ENCODE assay signal across 14 mouse cellular contexts in the genomic region with DNA sequence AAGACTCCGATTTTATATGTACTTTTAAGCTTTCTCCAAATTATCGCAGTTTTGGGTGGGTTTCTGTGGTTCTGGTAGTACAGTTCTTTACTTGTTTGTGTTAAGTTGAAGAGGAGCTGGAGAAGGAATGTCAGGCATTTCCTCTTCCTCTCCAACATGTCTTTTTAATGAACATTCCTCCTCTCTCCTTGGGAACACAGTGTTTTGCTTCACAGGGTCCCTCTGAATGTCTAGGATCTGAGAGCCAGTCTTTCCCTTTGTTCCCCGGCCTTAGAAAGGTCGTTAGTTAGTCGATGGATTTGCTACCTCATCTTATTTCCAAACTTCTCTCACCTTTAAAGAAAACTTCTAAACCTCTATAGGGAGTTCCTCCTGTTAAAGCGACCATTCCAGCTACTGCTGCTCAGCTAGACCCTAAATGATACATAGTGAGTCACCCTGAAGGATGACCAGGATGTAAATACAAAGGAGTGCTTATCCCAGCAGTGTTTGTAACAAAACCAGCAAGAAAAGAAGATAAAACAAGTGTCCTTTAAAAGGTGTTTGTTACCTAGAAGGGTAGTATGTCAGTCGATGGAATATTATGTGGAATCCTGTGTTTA. TPM values are rescaled to one million over a fixed set of nuclear protein-coding genes. Genes with fewer than 3 reads are reported as not detected.
A peak's percentile ranks its signal among the peaks of the same experiment; 100 is the strongest.
DNase-seq lines count a peak whose midpoint lies in the region; ATAC-seq and TF ChIP-seq lines count a peak whose summit lies in the region.
"Had no signal": no experiment of that assay in that cellular context is flagged by ENCODE, and none has a peak within 500 bp of the region (broad histone marks: within the 10 kb centered on the region; RNA-seq: fewer than 3 reads in every experiment).

No protein-coding gene starts in this region.

- ATAC-seq in heart, embryonic 16.5 days (replicated peaks; ENCODE audit: extremely low read depth, insufficient read depth, low FRiP score) = no peak
- ATAC-seq in lung, postnatal 0 days = no peak

- no peak overlapping the region for H3K4me3 ChIP-seq in heart, embryonic 16.5 days (ENCODE audit: low read length)
- no peak overlapping the region for H3K4me3 ChIP-seq in lung, postnatal 0 days (ENCODE audit: low read depth, low read length)
- H3K4me3 ChIP-seq: limb, embryonic 15.5 days had no signal

- no peak overlapping the region for H3K9ac ChIP-seq in heart, embryonic 16.5 days (ENCODE audit: low read length)
- no peak overlapping the region for H3K9ac ChIP-seq in lung, postnatal 0 days (replicated peaks; ENCODE audit: low read depth)
- H3K9ac ChIP-seq: limb, embryonic 15.5 days had no signal

- TF ChIP-seq CTCF in lung, postnatal 0 days (IDR thresholded peaks at IDR 0.05) = no peak

- H3K27ac ChIP-seq in heart, embryonic 16.5 days (ENCODE audit: low read length) = 0 out of 2 replicates have a peak overlapping the region, but pooled peaks have one; percentile 27
- H3K27ac ChIP-seq in lung, postnatal 0 days (ENCODE audit: low read length) = peak overlapping the region; percentile 52

- no peak overlapping the region for H3K4me2 ChIP-seq in heart, embryonic 16.5 days (ENCODE audit: low read depth, low read length)
- no peak overlapping the region for H3K4me2 ChIP-seq in lung, postnatal 0 days (replicated peaks; ENCODE audit: low read depth, low read length)
- H3K4me2 ChIP-seq: limb, embryonic 15.5 days had no signal

- H3K27me3 ChIP-seq in heart, embryonic 16.5 days (ENCODE audit: control insufficient read depth, insufficient read depth, low read length) = no peaks in the 10 kb centered on the region
- H3K27me3 ChIP-seq in lung, postnatal 0 days (replicated peaks; ENCODE audit: insufficient read depth, low read length) = no peaks in the 10 kb centered on the region
- H3K27me3 ChIP-seq: CH12.LX; limb, embryonic 15.5 days had no signal

- no peak for DNase-seq in heart, postnatal 10 days
- DNase-seq in lung, postnatal 0 days (ENCODE audit: low spot score) = peak; percentile 60
- DNase-seq in lung, postnatal 10 days = no peak
- DNase-seq in embryo, embryonic 9.5 days (ENCODE audit: extremely low spot score) = peak; percentile 43
- DNase-seq in mesoderm, embryonic 11.5 days (ENCODE audit: low read depth, low spot score) = peak; percentile 69
- no peak for DNase-seq in cerebellum, adult 18-20 months
- DNase-seq in MN1 (ENCODE audit: low spot score) = no peak
- DNase-seq: cerebellum, postnatal 14 days had no signal

- no peaks in the 10 kb centered on the region for H3K36me3 ChIP-seq in heart, embryonic 16.5 days (ENCODE audit: control insufficient read depth, insufficient read depth)
- no peaks in the 10 kb centered on the region for H3K36me3 ChIP-seq in lung, postnatal 0 days (ENCODE audit: insufficient read depth, low read length)
- H3K36me3 ChIP-seq: limb, embryonic 15.5 days had no signal

- intact Hi-C loops in heart, postnatal 10 days (cut with DNase I) = no loop called here

- 40% methylated on average over 7 of the region's 7 CpGs for WGBS in heart, embryonic 16.5 days
- 20% methylated on average over 7 of the region's 7 CpGs for WGBS in lung, postnatal 0 days

- peaks cover 24% of the 10 kb centered on the region for H3K4me1 ChIP-seq in heart, embryonic 16.5 days (ENCODE audit: control insufficient read depth, insufficient read depth, low read length)
- H3K4me1 ChIP-seq in lung, postnatal 0 days (ENCODE audit: insufficient read depth, low read depth, low read length) = peaks cover 9% of the 10 kb centered on the region; the same call in 1 of the 2 replicates

- peak; percentile 52; the same call in 1 of the 2 replicates for TF ChIP-seq EP300 in lung, postnatal 0 days (IDR thresholded peaks at IDR 0.05)

- peaks cover under 1% of the 10 kb centered on the region for H3K9me3 ChIP-seq in heart, embryonic 16.5 days (replicated peaks; ENCODE audit: control insufficient read depth, low read length)
- no peaks in the 10 kb centered on the region for H3K9me3 ChIP-seq in lung, postnatal 0 days (ENCODE audit: low read length)
- H3K9me3 ChIP-seq: limb, embryonic 15.5 days had no signal

RNA-seq across cellular contexts. Expression of a gene that starts 46.9 kb away (rescaled TPM):
- not detected in 2 replicates for polyA plus RNA-seq in heart, embryonic 16.5 days (2015; fragmentation: Nextera tagmentation; extraction: Ambion mirVana)
- total RNA-seq in heart, postnatal 10 days (2021) = not detected
- polyA plus RNA-seq in lung, postnatal 0 days (2015; fragmentation: Nextera tagmentation; extraction: Ambion mirVana) = not detected in 2 replicates
- total RNA-seq: CH12.LX; gastrocnemius, adult 18-20 months; layer of hippocampus, postnatal 14 days; megakaryocyte, adult 5-6 weeks had no signal
- polyA plus RNA-seq: limb, embryonic 15.5 days had no signal

Comparison
In these comparisons a context has a peak if more than half of its experiments do, and no peak if none do; other contexts are left out.
1. DNase-seq: peak in lung, postnatal 0 days (single experiment), embryo, embryonic 9.5 days (single experiment) and mesoderm, embryonic 11.5 days (single experiment); none in heart, postnatal 10 days (0 of 2), lung, postnatal 10 days (single experiment), cerebellum, adult 18-20 months (0 of 2) and MN1 (single experiment).